Mouse (Mus musculus) gastrocnemius, adult 8-10 months (tissue): ENCODE measurements around the gene Cd40. TPM values are rescaled to one million over a fixed set of nuclear protein-coding genes. Genes with fewer than 3 reads are reported as not detected.
A peak's percentile ranks its signal among the peaks of the same experiment; 100 is the strongest.

Experiments used
- DNase-seq, 2 experiments: peaks; one replicate each; pipeline ENCODE4 v3.0.0; 2022; ENCODE audit warnings: low spot score in 2 of 2
- total RNA-seq, 4 experiments: library from RNA; stranded (reverse); gene quantifications; 2 replicates each; pipeline ENCODE4 v1.2.4; 2022

Gene Cd40
- under 1 TPM; 0.27 to 0.83 (median 0.55) TPM for total RNA-seq

- peak; percentile 28 to 42 for DNase-seq
Observed at GRCm38 (mm10) chr2:165054888-165055852, at the start of gene Cd40. TSS of gene Cd40 (plus strand) at chr2:165055627.

- no peak for DNase-seq
Observed at GRCm38 (mm10) chr2:165006813-165007212, 48.6 kb upstream of the Cd40 start.

GRCm38 (mm10) chr2:165007986-165008385 is 47.4 kb upstream of the Cd40 start:
- no peak for DNase-seq

GRCm38 (mm10) chr2:165009161-165009560 is 46.3 kb upstream of the Cd40 start:
- DNase-seq = no peak

GRCm38 (mm10) chr2:165009581-165009980 is 45.8 kb upstream of the Cd40 start:
- DNase-seq = no peak

- no peak for DNase-seq
Observed at GRCm38 (mm10) chr2:165010351-165010750, 45.1 kb upstream of the Cd40 start.

GRCm38 (mm10) chr2:165014935-165015334 is 40.5 kb upstream of the Cd40 start:
- no peak for DNase-seq

GRCm38 (mm10) chr2:165020490-165020889 is 34.9 kb upstream of the Cd40 start:
- DNase-seq = no peak

GRCm38 (mm10) chr2:165027163-165027562 is 28.3 kb upstream of the Cd40 start:
- DNase-seq = no peak

- DNase-seq = no peak
Observed at GRCm38 (mm10) chr2:165032533-165032932, 22.9 kb upstream of the Cd40 start.

GRCm38 (mm10) chr2:165033306-165033705 is 22.1 kb upstream of the Cd40 start:
- no peak for DNase-seq

GRCm38 (mm10) chr2:165034131-165035057 is 21.0 kb upstream of the Cd40 start, which contains the start of gene Ncoa5:
TSS of gene Ncoa5 (minus strand) at chr2:165034867.
- DNase-seq = peak; percentile 95 to 96

GRCm38 (mm10) chr2:165035058-165035431 is 20.4 kb upstream of the Cd40 start:
- no peak for DNase-seq

- no peak for DNase-seq
Observed at GRCm38 (mm10) chr2:165037415-165037814, 18.0 kb upstream of the Cd40 start.

- DNase-seq = no peak
Observed at GRCm38 (mm10) chr2:165042126-165042525, 13.3 kb upstream of the Cd40 start.

GRCm38 (mm10) chr2:165043090-165043636 is 12.3 kb upstream of the Cd40 start:
- DNase-seq = no peak

- no peak for DNase-seq
Observed at GRCm38 (mm10) chr2:165043729-165044128, 11.7 kb upstream of the Cd40 start.

GRCm38 (mm10) chr2:165049044-165049443 is 6.4 kb upstream of the Cd40 start:
- DNase-seq = no peak

GRCm38 (mm10) chr2:165050826-165051548 is 4.4 kb upstream of the Cd40 start:
- no peak for DNase-seq

- no peak for DNase-seq
Observed at GRCm38 (mm10) chr2:165051566-165051965, 3.9 kb upstream of the Cd40 start.

GRCm38 (mm10) chr2:165055905-165056304 is 478 bp downstream of the Cd40 start:
- DNase-seq = no peak
